Mouse (Mus musculus) leukemia stem cell, adult 10-12 weeks (primary cell): Measurements from ENCODE around the gene Cfap97d1. TPM values are rescaled to one million over a fixed set of nuclear protein-coding genes. Genes with fewer than 3 reads are reported as not detected.

ENCODE experiments used
- polyA plus RNA-seq: library from polyadenylated mRNA; stranded (reverse); fragments of >175 nt; gene quantifications from 2 replicates; pipeline ENCODE4 v1.2.3, GENCODE M21; 2012; ENCODE audit warnings: low replicate concordance

The Cfap97d1 gene
- polyA plus RNA-seq: not detected in 2 replicates

DNA sequence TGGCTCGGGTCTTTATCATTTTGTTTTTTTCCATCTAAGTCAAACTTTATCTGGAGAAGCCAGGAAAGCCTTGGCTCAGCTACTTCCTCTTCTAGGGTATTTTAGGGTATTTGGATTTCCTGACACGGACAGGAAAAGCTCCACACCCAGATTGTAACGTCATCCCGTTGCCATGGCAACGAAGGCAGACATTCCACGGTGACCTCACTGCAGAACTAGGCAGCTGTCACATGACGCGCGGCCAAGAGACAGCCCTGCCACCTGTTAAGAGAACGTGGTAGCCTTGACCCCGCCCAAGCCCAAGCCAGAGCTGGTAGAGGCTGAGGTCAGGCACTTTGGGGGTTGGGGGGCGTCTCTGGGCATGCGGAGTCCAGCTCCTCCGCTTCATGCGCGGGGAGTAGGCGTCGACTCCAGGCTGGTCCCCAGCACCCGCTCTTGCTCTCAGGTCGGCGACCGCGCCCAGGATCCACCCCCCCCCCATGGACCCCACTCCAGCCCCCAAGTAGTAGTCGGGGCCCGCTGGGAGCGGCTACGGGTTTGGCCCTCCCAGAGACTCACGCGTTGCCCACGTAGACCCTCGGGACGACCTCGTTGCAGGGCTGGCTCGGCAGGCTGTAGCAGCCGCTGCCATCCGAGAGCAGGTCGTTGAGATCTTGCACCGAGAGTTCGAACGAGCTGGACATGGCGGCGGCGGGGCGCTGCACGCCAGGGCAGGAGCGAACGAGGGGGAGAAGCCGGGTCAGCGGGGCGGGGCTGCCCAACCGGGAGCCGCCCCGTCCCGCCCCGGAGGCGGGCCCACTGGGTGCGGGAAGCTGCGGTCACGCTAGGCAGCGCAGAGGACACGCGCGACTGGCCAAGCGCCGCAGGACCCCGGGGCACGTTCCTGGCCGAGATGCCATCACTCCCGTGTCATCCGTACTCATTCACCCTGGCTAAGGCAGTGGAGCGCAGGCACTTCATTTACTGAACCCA, at the start of gene Cfap97d1:
Cfap97d1 (plus strand) TSS at position 226 of the 972 bp plus-strand sequence.

DNA sequence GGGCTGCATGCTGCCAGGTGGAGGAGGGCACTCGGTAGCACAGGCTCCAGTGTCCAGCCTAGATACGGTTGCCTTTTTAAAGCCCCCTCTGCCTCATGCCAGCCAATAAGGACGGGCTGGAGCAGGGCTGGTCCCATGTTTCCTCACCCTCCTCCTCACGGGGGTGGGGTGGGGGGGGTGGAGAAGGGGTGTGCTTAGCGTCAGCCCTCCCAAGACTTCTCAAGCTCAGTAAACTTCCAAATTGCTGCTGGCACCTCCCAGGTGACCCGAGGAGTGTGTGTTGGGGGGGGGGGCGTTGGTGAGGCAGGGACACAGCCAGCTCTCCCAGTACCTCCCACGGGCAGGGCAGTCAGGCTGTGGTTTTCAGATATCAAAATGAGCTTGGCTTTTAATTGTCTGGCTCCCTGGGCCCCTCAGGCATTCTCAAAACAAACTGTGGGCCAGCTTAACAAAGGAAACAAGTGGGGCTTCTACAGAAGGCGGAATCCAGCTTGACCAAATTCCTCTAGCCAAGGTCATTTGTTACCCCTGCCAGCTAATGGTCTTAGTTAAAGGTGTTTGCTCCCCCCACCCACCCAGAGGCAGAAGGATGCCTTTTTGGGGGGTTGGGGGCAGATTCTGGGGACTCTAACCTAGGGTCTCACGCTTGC, 17.0 kb upstream of the Cfap97d1 start, which contains the start of gene Sost:
Sost (minus strand) TSS at position 51 of the 650 bp plus-strand sequence.

DNA sequence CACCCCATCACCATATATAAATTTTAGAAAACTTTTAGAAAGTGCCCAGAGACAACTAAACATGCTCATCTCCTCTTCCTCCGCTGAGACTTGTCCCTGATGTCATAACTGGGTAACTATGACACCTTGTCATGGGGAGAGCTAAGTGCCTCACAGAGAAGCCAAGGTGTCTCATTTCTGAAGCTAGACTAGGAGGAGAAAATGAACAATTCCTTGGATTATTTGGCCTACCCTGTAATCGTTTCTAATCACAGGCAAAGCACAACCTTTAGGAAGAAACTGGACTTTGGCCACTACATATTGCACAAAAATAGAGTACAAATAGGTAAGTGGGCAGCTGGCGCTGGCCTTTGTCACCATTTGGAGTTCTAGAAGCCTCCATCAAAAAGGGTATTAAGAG, 2.8 kb downstream of the Cfap97d1 start, which contains the start of gene Dusp3:
Dusp3 (minus strand) TSS at position 101 of the 400 bp plus-strand sequence.

DNA sequence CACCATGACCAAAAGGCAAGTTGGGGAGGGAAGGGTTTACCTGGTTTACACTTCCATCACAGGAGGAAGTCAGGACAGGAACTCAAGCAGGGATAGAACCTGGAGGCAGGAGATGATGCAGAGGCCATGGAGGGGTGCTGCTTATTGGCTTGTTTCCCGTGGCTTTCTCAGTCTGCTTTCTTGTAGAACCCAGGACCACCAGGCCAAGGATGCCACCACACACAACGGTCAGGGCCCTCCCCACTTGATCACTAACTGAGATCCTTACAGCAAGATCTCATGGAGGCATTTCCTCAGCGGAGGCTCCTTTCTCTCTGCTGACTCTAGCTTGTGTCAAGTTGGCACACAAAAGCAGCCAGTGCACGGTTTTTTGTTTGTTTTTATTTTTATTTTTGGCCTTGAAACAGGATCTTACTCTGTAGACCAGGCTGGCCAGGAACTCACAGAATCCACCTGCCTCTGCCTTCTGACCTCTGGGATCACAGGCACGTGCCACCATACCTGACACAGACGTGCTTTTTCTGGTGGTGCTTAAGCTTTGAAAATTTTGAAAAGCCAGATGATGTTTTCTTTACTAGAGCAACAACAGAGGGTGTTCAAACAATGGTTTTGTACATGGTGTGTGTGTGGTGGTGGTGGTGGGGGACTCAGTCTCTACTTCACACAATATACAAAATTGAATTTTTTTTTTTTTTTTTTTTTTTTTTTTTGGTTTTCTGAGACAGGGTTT, 44.2 kb downstream of the Cfap97d1 start, which contains the start of gene Mpp3:
Mpp3 (minus strand) TSS at position 375 of the 730 bp plus-strand sequence.

DNA sequence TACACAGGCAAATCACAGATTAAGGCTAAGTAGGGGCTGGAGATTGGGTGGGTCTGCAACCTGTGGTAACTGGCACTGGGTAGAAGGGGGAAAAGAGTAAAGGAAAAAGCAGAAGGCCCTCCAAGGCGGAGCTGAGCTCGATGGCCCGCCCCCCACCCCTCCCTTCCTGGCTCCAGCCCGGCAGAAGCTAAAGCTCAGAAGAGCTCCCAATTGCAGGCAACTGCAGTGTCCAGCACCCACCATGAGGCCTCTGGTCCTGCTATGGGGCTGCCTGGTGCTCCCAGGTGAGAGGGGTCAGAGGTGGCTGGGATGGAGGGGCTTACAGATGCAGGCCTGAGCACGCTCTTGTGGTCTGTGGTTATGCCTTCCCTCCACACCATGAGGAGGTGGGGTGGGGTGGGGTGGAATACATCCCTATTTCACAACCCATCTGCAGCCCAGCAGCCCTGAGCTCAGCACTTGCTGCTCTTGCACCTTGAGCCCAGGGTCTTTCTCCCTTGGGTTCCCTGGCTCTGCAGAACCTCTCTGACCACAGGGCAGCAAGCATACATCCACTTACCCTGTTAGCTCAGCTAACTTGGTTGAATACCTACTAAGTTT, 57.4 kb downstream of the Cfap97d1 start, which contains the start of gene Cd300lg:
Cd300lg (plus strand) TSS at position 160 of the 600 bp plus-strand sequence.

Other genes with a start within 250 kb of the Cfap97d1 start
- 11.2 and 14.7 TPM in 2 replicates for gene Etv4, start 198.9 kb upstream of the Cfap97d1 start, polyA plus RNA-seq
- gene Meox1, start 89.9 kb upstream of the Cfap97d1 start, polyA plus RNA-seq: not detected in 2 replicates
- not detected in 2 replicates for gene Sost, start 17.3 kb upstream of the Cfap97d1 start, polyA plus RNA-seq
- 5.0 and 5.5 TPM in 2 replicates for gene Dusp3, start 2.7 kb downstream of the Cfap97d1 start, polyA plus RNA-seq
- 0.29 and 0.50 TPM in 2 replicates for gene Mpp3, start 44.2 kb downstream of the Cfap97d1 start, polyA plus RNA-seq
- 0.13 TPM in 1 of 2 replicates, not detected in the other for gene Cd300lg, start 57.2 kb downstream of the Cfap97d1 start, polyA plus RNA-seq
- 25.4 and 25.8 TPM in 2 replicates for gene Mpp2, start 104.2 kb downstream of the Cfap97d1 start, polyA plus RNA-seq
- not detected in 2 replicates for gene Ppy, start 117.0 kb downstream of the Cfap97d1 start, polyA plus RNA-seq
- gene Pyy, start 123.6 kb downstream of the Cfap97d1 start, polyA plus RNA-seq: not detected in 2 replicates
- 2.0 and 2.1 TPM in 2 replicates for gene Nags, start 161.2 kb downstream of the Cfap97d1 start, polyA plus RNA-seq
- gene Tmem101, start 172.1 kb downstream of the Cfap97d1 start, polyA plus RNA-seq: 6.5 and 10.4 TPM in 2 replicates
- gene Lsm12, start 201.0 kb downstream of the Cfap97d1 start, polyA plus RNA-seq: 73.7 and 82.1 TPM in 2 replicates
- gene G6pc3, start 205.3 kb downstream of the Cfap97d1 start, polyA plus RNA-seq: 19.9 and 23.2 TPM in 2 replicates
- 89.8 and 95.7 TPM in 2 replicates for gene Hdac5, start 245.9 kb downstream of the Cfap97d1 start, polyA plus RNA-seq